Mouse (Mus musculus): ENCODE measurements around the gene Dpf2.
"Not testable (repeated sequence)": the region's sequence is repeated elsewhere in the genome, so short reads cannot be mapped to it uniquely, and the experiment has no call there.

Gene Dpf2

GRCm38 (mm10) chr19:5891521-5892258 lies 21.1 kb downstream of the Dpf2 start:
- DNase-seq = no peak

DNA sequence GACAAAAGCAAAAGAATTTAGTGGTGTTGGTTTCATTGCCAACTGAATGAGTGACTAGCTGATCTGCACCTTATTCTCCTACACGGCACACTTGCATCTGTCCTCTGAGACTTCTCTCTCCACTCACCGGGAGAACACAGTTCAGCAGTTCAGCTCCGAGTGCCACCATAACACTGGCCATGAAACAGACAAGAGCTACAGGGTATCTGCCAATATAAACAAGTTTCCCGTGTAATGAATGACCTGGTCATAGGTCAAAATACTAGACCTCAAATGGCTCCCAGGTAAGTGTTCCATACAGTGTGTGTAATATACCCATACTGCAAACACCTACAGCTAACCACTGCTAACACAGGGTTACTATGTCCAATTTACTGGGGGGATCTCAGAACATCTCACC lies 23.6 kb downstream of the Dpf2 start:
- DNase-seq = no peak

DNA sequence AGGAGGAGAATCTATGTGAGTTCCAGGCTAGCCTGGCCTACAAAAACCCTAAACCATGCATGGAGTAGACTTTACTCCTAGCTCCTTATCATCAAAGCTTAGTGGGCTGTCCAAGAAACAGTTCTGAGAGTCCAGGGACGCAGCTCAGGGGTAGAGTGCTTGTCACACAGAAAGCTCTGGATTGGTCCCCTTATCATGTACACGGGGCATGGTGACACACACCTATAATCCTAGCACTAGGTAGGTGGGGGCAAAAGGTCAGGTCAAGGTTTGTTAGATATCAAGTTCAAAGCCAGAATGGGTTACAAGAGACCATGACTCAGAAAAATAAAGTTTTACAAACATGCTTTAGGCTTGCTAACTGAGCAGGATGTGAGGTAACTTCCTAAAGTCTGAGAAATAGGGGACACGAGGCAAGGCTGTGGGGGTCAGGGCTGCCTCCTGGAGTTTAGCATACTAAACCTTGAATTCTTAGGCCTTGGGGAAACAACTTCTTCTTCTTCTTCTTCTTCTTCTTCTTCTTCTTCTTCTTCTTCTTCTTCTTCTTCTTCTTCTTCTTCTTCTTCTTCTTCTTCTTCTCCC lies 25.5 kb downstream of the Dpf2 start:
- no peak for DNase-seq

- DNase-seq = peak; percentile 61
These were observed 27.0 kb downstream of the Dpf2 start for GRCm38 (mm10) chr19:5885838-5886237.

GRCm38 (mm10) chr19:5883935-5884334 lies 28.9 kb downstream of the Dpf2 start:
- no peak for DNase-seq

DNA sequence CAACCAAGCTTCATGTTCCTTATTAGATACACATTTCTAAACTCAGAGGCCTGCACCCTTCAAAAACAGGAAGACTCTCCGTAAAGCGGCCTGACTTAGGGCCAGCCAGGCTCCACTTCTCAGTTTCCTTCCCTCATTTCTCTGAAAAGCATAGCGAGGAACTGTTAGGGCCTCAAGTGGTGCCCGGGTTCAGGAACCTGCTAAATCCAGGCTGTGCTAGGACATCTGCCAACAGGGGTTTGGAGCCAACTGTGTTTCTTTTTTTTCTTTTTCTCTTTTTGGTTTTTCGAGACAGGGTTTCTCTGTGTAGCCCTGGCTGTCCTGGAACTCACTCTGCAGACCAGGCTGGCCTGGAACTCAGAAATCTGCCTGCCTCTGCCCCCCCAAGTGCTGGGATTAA lies 30.7 kb downstream of the Dpf2 start:
- not testable (repeated sequence) for DNase-seq

- no peak for DNase-seq
These were observed 31.7 kb downstream of the Dpf2 start for GRCm38 (mm10) chr19:5881155-5881554.

DNA sequence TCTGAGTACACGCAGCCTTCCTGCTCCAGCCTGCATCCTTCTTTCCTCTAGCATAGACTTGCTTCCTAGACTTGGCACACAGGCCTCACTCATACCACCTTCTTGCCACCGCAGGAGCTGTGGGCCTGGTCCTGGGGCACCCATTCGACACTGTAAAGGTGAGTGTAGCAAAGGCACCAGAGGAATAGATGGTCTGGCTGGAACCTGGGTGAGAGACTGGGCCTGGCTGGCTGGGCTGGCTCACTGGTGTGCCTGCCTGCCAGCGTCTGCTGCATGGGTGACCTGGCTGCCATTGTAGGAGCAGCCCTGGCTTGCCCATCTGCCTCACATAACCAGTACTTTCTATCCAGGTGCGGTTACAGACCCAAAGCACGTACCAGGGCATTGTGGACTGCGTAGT lies 33.1 kb downstream of the Dpf2 start:
- DNase-seq = no peak

DNA sequence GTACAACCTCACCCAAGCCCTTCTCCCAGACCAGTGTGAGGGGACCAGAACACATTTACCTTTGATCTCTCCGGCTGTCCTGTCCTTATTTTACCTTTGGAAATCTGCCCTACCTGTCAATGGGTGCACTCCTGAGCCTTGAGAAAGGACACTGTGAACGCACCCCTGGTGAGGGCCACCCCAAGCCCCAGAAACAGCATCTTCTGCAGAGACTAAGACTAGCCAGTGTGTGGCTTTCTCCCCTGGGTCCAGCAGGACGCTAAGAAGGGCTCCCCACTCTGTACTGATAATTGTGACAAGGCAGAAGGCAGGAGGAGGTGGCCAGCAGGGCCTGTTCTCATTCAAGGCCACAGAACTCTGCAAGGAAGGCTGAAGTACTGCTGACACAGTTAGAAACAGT lies 33.9 kb downstream of the Dpf2 start:
- DNase-seq = no peak

DNA sequence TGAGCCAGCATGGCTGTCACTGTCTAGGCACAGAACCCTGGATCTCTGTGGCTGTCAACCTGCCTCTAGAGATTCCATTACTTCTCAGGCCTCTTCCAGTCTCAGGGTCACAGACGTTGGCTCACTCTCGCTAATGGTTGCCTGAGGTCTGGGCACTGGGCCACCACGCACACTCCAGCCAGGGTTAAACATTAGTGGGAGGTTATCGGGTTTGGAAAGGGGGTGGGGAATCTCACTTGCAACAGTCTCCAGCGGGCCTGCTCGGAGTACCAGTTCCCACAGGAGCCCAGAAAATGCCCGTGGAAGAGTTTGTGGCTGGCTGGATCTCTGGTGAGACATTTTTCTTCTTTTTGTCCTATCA lies 34.5 kb downstream of the Dpf2 start:
- peak; percentile 79 for DNase-seq

DNA sequence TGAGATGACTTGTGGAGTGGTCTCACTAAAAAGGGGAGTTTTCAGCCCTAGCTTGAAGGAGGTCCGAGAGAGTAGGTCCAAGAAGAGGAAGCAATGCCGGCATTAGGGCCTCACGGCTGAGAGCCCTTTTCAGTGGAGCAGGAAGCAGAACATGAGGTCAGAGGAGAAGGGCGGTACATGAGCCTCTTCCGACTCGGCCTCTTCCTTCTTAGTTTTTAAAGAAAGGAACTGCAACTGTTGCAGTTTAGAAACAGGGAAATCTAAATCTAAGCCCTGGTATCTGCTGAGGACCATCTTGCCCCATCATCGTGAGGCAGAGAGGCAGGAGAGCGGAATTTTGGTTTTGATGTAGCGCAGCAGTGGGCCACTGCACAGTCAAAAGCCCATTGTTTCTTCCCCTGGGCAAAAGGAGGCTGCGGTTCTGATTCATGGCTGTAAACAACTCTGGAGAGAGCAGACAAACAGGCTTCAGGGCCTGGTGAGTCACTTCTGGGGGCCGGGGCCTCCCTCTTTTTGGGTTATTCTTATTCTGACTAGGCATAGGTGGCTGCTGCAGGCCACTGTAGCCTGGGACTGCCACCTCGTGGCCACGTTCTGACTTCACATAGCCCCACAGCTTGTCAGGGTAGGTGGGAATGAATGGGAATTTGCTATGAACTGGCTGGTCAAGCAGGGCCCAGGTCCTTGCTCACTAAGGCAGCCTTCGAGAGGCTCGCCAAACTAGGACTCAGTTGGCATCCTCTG lies 35.0 kb downstream of the Dpf2 start, which contains the start of gene Slc25a45:
Slc25a45 (plus strand) TSS at position 191 of the 744 bp plus-strand sequence.
- peak; percentile 88 for DNase-seq

GRCm38 (mm10) chr19:5874969-5875480 lies 37.8 kb downstream of the Dpf2 start, which contains the start of gene Frmd8:
Gene Frmd8 (minus strand): TSS chr19:5875274.
- peak; percentile 98 for DNase-seq

DNA sequence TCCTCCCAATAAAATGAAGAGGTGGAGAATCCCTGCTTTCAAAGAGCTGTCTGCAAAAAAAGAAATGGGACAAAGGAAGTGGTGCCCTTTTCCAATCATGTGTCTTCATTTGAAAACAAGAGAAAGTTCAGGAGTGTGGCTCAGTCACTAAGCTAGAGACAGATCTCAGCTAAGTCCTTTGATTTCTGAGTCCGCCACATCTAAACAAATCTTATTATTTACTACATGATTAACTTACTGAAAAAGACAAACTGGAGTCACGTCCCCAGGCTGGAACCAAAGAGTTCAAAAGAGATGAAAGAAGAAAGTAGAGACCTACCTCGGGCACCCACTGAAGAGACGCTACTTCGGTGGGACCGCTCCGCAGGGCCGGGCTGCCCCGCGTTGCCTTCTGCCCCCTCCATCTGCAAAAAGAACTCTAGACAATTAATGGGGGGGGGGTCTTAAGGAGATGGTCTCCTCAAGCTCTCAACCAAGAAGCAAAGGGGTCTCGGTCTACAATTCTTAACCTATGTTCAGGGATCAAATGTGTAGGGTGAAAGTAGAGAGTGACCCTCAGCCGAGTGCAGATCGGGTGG lies 38.3 kb downstream of the Dpf2 start:
- no peak for DNase-seq

DNA sequence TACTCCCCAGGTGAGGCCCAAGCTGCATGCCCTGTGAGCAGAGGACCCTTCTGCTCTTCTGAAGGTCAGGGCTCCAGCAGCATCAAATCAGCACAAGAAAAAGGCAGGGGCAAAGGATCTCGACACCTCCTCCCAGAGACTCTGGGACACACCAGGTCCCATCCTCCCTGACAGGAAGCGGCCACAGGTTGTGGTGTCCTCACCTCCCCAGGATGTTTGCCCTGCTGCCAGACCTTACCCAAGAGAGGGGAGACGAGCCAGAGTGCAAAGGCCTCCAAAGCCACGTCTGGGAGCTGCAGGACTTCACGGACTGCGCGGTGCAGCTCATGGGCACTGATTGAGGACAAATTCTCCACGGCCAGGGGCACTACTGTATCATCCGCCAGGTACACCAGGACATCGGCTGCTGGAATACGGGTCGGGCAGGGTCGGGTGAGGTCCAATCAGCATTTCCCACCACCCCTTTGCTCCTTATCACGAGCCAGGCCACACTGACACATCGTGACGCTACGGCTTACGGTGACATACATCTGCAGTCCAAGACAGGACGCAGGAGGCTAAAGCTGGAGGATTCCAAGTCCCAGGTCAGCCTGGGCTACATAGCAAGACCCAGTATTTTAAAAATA lies 39.8 kb downstream of the Dpf2 start:
- no peak for DNase-seq

- no peak for DNase-seq
These were observed 40.3 kb downstream of the Dpf2 start for GRCm38 (mm10) chr19:5872528-5872927.

DNA sequence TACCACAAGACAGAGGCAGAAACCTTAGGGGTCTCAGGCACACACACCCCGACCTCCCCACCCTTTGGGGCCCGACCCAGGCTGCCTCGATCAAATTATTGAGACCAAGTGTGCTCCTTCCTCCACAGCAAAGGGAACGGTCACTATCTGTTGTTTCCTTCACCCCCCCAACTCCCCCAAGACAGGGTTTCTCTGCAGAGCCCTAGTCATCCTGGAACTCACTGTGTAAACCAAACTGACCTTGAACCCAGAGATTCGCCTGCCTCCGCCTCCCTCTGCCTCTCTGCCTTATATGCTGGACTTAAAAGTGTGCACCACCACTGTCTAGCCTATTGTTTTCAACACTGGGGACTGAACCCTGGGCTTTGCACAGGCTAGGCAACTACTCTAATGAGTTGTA lies 41.1 kb downstream of the Dpf2 start:
- DNase-seq = peak; percentile 38

DNA sequence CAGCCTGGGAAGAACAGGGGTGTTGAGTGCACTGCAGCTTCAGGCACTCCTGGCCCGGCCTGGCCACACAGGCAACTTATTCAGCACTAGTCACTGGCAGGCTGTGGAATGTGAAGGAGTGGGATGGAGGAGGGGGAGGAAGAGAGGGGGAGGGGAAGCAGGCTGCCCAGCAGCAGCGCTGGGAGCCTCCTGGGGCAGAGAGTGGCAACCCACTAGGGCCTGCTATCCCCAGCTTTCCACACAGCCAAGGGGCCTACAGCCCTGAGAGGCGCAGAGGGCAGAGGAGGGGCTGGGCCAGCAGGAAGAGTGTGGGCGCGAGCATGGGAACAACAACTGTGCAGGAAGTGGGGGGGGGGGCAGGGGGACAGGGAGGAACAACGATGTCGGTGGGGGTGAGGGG lies 41.5 kb downstream of the Dpf2 start:
- DNase-seq = peak; percentile 79

DNA sequence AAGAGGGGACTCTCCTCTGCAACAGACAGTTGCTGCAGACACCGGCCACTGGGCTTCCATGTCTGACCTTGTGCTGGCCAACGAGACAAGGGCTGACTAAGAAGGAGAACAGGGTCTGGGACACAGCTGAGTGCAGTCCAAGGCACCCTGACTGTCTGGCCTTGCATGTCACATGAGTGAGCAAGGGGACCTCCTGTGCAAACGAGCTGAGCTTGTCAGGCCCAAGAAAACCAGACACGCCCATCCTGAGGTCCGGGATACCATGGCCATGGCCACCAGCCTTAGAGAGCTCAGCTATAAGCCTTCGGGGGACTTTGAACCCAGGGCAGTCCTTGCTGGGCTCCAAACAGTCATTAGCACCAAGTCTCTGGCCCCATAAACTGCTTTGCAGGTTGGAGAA lies 44.7 kb downstream of the Dpf2 start:
- DNase-seq = no peak

GRCm38 (mm10) chr19:5864710-5865398 lies 48.0 kb downstream of the Dpf2 start:
- DNase-seq = no peak

DNA sequence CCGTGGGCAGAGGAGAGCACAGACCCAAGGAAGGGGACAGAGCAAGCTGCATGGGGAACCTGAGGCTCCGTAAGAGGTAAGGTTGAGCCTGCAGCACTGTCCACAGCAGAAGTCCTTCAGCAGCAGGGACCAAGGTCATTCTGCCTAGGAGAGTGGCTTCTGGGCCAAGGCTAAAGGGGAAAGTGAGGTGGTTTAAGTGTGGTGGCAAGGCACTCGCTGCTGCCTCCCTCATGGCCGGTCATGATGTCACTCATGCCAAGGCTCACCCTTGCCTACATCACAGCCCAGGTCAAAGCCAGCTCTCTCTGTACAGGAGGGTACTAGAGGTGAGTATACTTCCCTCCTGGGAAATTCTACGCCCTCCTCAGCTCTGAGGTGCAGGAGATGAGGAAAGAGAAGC lies 49.0 kb downstream of the Dpf2 start:
- DNase-seq = no peak

- no peak for DNase-seq
These were observed 50.3 kb downstream of the Dpf2 start for GRCm38 (mm10) chr19:5862335-5863085.

DNA sequence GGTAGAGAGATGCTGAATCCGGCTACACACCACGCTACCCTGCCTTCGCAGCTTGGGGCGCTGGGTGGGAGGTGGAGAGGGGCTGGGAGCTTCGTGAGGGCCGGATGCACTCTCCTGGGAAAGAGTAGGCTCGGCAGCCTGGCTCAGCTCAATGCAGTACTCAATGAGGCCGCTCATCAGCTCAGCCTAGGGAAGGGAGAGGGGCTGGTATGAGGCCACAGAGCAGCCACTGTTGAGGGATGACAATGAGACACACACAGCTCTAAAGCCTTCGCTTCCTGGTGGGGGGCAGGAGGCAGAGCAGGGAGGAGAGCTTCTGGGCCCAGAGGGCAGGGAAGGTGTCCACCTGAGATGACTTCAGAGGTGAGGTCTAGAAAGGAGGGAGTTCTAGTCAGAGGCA lies 56.2 kb downstream of the Dpf2 start:
- DNase-seq = no peak
